Mouse (Mus musculus) ES-E14 (cell line): Measurements from ENCODE around the gene Gm16181. TPM values are rescaled to one million over a fixed set of nuclear protein-coding genes. Genes with fewer than 3 reads are reported as not detected.

Source experiments
- DNase-seq: peaks from one replicate; pipeline ENCODE4 v3.0.0-alpha.2; 2013; ENCODE audit warnings: low read depth, low spot score
- H3K27ac ChIP-seq: 2 replicates; pipeline ENCODE4 v1.5.1; 2012; ENCODE audit warnings: low read depth, mild to moderate bottlenecking, low read length, moderate library complexity, mixed read lengths; ENCODE audit not compliant: poor library complexity, insufficient read depth, severe bottlenecking
- H3K36me3 ChIP-seq: 2 replicates; pipeline ENCODE4 v1.6.1; 2012; ENCODE audit warnings: mild to moderate bottlenecking, low read length, moderate library complexity, mixed read lengths; ENCODE audit not compliant: control insufficient read depth, poor library complexity, insufficient read depth, severe bottlenecking
- H3K4me1 ChIP-seq, 2 experiments: fragments of 150-350 bp in 1 of 2; sonication (generic) in 1 of 2; 2 replicates each; pipeline ENCODE4 v1.6.1; 2012; ENCODE audit warnings: low read length in 2 of 2, mild to moderate bottlenecking in 1 of 2, mixed read lengths in 1 of 2; ENCODE audit not compliant: control insufficient read depth in 2 of 2, insufficient read depth in 2 of 2, poor library complexity in 1 of 2
- H3K4me3 ChIP-seq, 2 experiments: fragments of 150-350 bp in 1 of 2; sonication (generic) in 1 of 2; 2 replicates each; pipeline ENCODE4 v1.5.1; 2012; ENCODE audit warnings: low read length in 2 of 2, low read depth in 1 of 2, mild to moderate bottlenecking in 1 of 2, mixed read lengths in 1 of 2; ENCODE audit not compliant: insufficient read depth in 1 of 2, poor library complexity in 1 of 2, severe bottlenecking in 1 of 2
- H3K9ac ChIP-seq: 2 replicates; pipeline ENCODE4 v1.6.1; 2012; ENCODE audit warnings: low read depth, mild to moderate bottlenecking, low read length, mixed read lengths; ENCODE audit not compliant: poor library complexity, insufficient read depth, severe bottlenecking
- H3K9me3 ChIP-seq: fragments of 150-350 bp; sonication (generic); 2 replicates; pipeline ENCODE4 v1.6.1; 2012; ENCODE audit warnings: low read depth, mild to moderate bottlenecking, low read length; ENCODE audit not compliant: control insufficient read depth, insufficient read depth
- CHD2 ChIP-seq: IDR thresholded peaks from 2 replicates; pipeline ENCODE4 v1.6.1; 2014; ENCODE audit warnings: mild to moderate bottlenecking, low read depth, low read length, inconsistent platforms
- HCFC1 ChIP-seq: IDR thresholded peaks from 2 replicates; pipeline ENCODE4 v1.6.1; 2012; ENCODE audit warnings: low read length, inconsistent platforms, borderline replicate concordance; ENCODE audit not compliant: insufficient read depth
- MAFK ChIP-seq: IDR thresholded peaks from 2 replicates; pipeline ENCODE4 v1.6.1; 2014; ENCODE audit warnings: mild to moderate bottlenecking, low read depth, low read length, inconsistent platforms; ENCODE audit not compliant: insufficient read depth
- ZC3H11A ChIP-seq: IDR thresholded peaks from 2 replicates; pipeline ENCODE4 v1.6.1; 2012; ENCODE audit warnings: low read depth, mild to moderate bottlenecking, inconsistent platforms, low read length, borderline replicate concordance
- ZNF384 ChIP-seq: IDR thresholded peaks from 2 replicates; pipeline ENCODE4 v1.6.1; 2012; ENCODE audit warnings: low read depth, low read length, inconsistent platforms
- in situ Hi-C, 2 experiments: fragments of 600-800 bp; cut with MboI; formaldehyde crosslinking; loops; one replicate each; pipeline ENCODE4 v1.15.1; 2025; ENCODE audit warnings: low sequenced_read_pairs in 2 of 2, inconsistent platforms in 1 of 2; ENCODE audit not compliant: unreplicated experiment in 2 of 2
- total RNA-seq: library from RNA; depleted of rRNA; stranded (reverse); fragments of 300-350 nt; gene quantifications from 2 replicates; pipeline ENCODE4 v1.2.3, GENCODE M21; 2012

Gene Gm16181
- total RNA-seq, 1 experiment = not detected

DNA sequence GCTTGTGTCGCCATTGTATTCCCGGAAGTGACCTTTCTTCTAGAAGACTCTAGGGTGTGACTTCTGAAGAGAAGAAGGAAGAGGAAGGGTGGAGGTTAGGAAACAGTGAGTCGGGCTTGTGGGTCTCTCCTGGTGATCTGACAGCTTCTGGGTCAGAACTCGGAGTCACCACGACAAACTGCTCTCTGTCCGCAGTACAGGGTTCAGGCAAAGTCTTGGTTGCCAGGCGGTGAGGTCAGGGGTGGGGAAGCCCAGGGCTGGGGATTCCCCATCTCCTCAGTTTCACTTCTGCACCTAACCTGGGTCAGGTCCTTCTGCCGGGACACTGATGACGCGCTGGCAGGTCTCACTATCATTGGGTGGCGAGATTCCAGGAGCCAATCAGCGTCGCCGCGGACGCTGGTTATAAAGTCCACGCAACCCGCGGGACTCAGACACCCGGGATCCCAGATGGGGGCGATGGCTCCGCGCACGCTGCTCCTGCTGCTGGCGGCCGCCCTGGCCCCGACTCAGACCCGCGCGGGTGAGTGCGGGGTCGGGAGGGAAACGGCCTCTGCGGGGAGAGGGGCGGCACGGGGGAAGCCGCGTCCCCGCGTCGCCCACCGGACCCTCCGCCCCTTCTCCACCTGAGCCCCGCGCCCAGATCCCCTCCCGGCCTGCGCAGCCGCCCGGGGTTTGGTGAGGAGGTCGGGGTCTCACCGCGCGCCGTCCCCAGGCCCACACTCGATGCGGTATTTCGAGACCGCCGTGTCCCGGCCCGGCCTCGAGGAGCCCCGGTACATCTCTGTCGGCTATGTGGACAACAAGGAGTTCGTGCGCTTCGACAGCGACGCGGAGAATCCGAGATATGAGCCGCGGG, 42.3 kb downstream of the Gm16181 start, which contains the start of gene H2-D1:
Gene H2-D1, plus strand, starts transcription at position 67 of the 859 bp plus-strand sequence.
- Histone ChIP-seq H3K4me1 (peaks cover 0 to 7% of the 10 kb centered on the region in 2 experiments; a peak in 2 of 4 replicates), H3K9ac (peak within 1 kb of the TSS; percentile 82), H3K4me3 (peak within 1 kb of the TSS; percentile 67 to 87), H3K27ac (no peak within 1 kb of the TSS), H3K9me3 (no peaks in the 10 kb centered on the region), H3K36me3 (no peaks in the 10 kb centered on the region)
- TF ChIP-seq ZC3H11A (no peak), CHD2 (peak; percentile 94), MAFK (no peak)
- in situ Hi-C loops = no loop called here
- no peak for DNase-seq

DNA sequence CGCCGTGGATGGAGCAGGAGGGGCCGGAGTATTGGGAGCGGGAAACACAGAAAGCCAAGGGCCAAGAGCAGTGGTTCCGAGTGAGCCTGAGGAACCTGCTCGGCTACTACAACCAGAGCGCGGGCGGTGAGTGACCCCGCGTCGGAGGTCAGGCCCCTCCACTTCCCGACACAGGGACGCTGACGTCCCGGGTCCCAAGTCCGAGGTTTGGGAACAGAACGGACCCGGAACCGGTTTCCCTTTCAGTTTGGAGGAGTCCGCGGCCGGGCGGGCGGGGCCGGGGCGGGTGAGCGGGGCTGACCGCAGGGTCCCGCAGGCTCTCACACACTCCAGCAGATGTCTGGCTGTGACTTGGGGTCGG, 42.9 kb downstream of the Gm16181 start:
- Histone ChIP-seq H3K9ac (peak overlapping the region; percentile 82), H3K9me3 (no peaks in the 10 kb centered on the region), H3K36me3 (no peaks in the 10 kb centered on the region), H3K27ac (no peak overlapping the region), H3K4me3 (peak overlapping the region; percentile 67 to 87), H3K4me1 (peaks cover 0 to 7% of the 10 kb centered on the region in 2 experiments; a peak in 2 of 4 replicates)
- no peak for TF ChIP-seq MAFK
- no peak for TF ChIP-seq CHD2
- TF ChIP-seq HCFC1 = no peak
- no peak for TF ChIP-seq ZNF384
- TF ChIP-seq ZC3H11A = no peak
- no peak for DNase-seq
- in situ Hi-C loops = no loop called here

DNA sequence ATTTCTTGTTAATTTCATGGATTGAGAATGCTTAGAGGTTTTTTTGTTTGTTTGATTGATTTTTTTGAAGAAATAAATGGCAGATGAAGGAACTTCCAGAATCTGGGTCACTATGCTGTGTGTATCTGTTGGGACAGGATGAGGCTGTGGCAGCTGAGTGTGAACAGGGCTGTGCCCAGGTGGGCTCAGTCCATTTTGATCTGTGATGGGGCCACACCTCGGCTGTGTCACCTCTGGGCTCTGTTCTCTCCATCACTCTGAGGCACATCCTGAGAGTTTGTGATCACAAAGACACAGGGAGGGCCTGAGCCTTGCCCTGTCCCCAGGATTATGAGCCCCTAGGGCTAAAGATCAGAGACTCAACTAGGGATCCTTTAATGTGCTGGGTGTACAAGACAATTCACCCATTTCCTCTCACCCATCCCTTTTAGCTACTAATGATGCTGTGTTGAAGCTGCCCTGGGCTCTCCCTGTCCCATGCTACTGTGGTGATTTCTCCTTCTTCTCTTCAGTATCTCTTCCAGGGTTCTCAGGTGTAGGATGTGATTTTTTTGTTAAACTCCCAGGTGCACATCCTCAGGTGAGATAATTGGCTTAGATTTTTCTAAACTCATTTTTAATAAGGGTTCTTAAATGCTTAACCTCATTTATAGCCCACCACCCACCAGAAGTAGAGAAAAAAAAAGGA, 46.9 kb downstream of the Gm16181 start:
- no peak overlapping the region for H3K4me3 ChIP-seq
- no peak for DNase-seq
- H3K9ac ChIP-seq = no peak overlapping the region
- 0 out of 4 replicates have a peak, but pooled peaks cover 0 to 3% of the 10 kb centered on the region in 2 experiments for H3K4me1 ChIP-seq
- TF ChIP-seq ZC3H11A = no peak
- TF ChIP-seq CHD2 = no peak
- TF ChIP-seq HCFC1 = no peak
- no peak for TF ChIP-seq MAFK
- TF ChIP-seq ZNF384 = no peak
- no peaks in the 10 kb centered on the region for H3K36me3 ChIP-seq
- no peaks in the 10 kb centered on the region for H3K9me3 ChIP-seq
- no peak overlapping the region for H3K27ac ChIP-seq
- in situ Hi-C loops = no loop called here

DNA sequence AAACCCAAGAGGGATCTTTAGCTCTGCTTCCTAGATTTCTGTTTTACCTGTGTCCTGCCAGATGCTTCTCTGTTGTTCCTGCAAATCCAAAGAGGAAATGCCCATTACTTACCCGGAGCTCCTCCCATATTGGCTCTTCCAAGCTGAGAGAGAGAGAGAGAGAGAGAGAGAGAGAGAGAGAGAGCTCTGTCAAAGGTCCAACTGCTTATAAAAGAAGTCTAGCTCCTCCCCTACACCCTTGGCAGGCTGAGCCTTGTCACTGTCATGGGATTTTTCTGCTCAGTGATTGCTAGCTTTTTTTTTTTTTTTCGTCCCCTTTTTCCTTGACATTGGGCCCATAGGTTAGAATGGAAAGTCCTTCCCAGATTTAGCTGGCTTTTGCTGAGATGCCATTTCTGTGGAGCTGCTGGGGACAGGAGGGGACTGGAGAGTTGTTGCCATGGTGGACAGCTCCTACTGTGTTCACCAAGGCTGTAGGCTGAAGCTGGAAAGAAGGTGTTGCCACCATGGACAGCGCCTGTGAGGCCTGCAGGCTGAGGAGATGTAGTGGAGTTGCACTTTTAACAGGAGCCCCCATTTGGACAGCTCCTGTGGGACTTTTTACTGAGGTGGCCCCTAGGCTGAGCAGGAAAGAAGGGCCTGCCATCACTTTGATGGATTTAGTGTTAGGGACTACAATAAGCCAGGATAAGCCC, 49.2 kb downstream of the Gm16181 start:
- TF ChIP-seq HCFC1 (no peak), CHD2 (no peak), MAFK (no peak), ZNF384 (no peak), ZC3H11A (no peak)
- no peaks in the 10 kb centered on the region for H3K4me1 ChIP-seq
- peak; percentile 80 for DNase-seq

More for the DNA sequence above, 49.2 kb downstream of the Gm16181 start:
- Histone ChIP-seq H3K9ac (no peak overlapping the region), H3K9me3 (no peaks in the 10 kb centered on the region), H3K4me3 (no peak overlapping the region), H3K36me3 (no peaks in the 10 kb centered on the region), H3K27ac (no peak overlapping the region)
- in situ Hi-C loops = no loop called here
